Mouse (Mus musculus): ENCODE measurements around the gene Mrpl12. TPM values are rescaled to one million over a fixed set of nuclear protein-coding genes. Genes with fewer than 3 reads are reported as not detected.

Gene Mrpl12
- total RNA-seq, 1 experiment from 2014 or later, result 32.4 TPM

GRCm38 (mm10) chr11:120465521-120465920 lies 18.9 kb upstream of the Mrpl12 start:
- no peak for ATAC-seq (replicated peaks; ENCODE audit: insufficient number of reproducible peaks, low FRiP score, low TSS enrichment, poor library complexity, severe bottlenecking)

- peak; percentile 98 for ATAC-seq (replicated peaks; ENCODE audit: insufficient number of reproducible peaks, low FRiP score, low TSS enrichment, poor library complexity, severe bottlenecking)
Observed at GRCm38 (mm10) chr11:120467051-120467735, 17.2 kb upstream of the Mrpl12 start, which contains the start of gene Arl16. Arl16 (minus strand) TSS chr11:120467607.

GRCm38 (mm10) chr11:120467736-120468092 lies 16.7 kb upstream of the Mrpl12 start:
- no peak for ATAC-seq (replicated peaks; ENCODE audit: insufficient number of reproducible peaks, low FRiP score, low TSS enrichment, poor library complexity, severe bottlenecking)

- no peak for ATAC-seq (replicated peaks; ENCODE audit: insufficient number of reproducible peaks, low FRiP score, low TSS enrichment, poor library complexity, severe bottlenecking)
Observed at GRCm38 (mm10) chr11:120472052-120472451, 12.4 kb upstream of the Mrpl12 start.

- no peak for ATAC-seq (replicated peaks; ENCODE audit: insufficient number of reproducible peaks, low FRiP score, low TSS enrichment, poor library complexity, severe bottlenecking)
Observed at GRCm38 (mm10) chr11:120483448-120483934, 922 bp upstream of the Mrpl12 start.

GRCm38 (mm10) chr11:120485251-120485650 lies 838 bp downstream of the Mrpl12 start:
- ATAC-seq (replicated peaks; ENCODE audit: insufficient number of reproducible peaks, low FRiP score, low TSS enrichment, poor library complexity, severe bottlenecking), result no peak

- no peak for ATAC-seq (replicated peaks; ENCODE audit: insufficient number of reproducible peaks, low FRiP score, low TSS enrichment, poor library complexity, severe bottlenecking)
Observed at GRCm38 (mm10) chr11:120488516-120488915, 4.1 kb downstream of the Mrpl12 start.

- peak; percentile 68 for ATAC-seq (replicated peaks; ENCODE audit: insufficient number of reproducible peaks, low FRiP score, low TSS enrichment, poor library complexity, severe bottlenecking)
Observed at GRCm38 (mm10) chr11:120489054-120489761, 4.8 kb downstream of the Mrpl12 start.

GRCm38 (mm10) chr11:120490291-120491046 lies 6.1 kb downstream of the Mrpl12 start:
- ATAC-seq (replicated peaks; ENCODE audit: insufficient number of reproducible peaks, low FRiP score, low TSS enrichment, poor library complexity, severe bottlenecking), result no peak

- peak; percentile 66 for ATAC-seq (replicated peaks; ENCODE audit: insufficient number of reproducible peaks, low FRiP score, low TSS enrichment, poor library complexity, severe bottlenecking)
Observed at GRCm38 (mm10) chr11:120491317-120492023, 7.1 kb downstream of the Mrpl12 start, which contains the start of gene Slc25a10. Slc25a10 (plus strand) TSS chr11:120491840.

- ATAC-seq (replicated peaks; ENCODE audit: insufficient number of reproducible peaks, low FRiP score, low TSS enrichment, poor library complexity, severe bottlenecking), result no peak
Observed at GRCm38 (mm10) chr11:120492024-120492877, 7.8 kb downstream of the Mrpl12 start.

GRCm38 (mm10) chr11:120492878-120493203 lies 8.4 kb downstream of the Mrpl12 start:
- ATAC-seq (replicated peaks; ENCODE audit: insufficient number of reproducible peaks, low FRiP score, low TSS enrichment, poor library complexity, severe bottlenecking), result no peak

- no peak for ATAC-seq (replicated peaks; ENCODE audit: insufficient number of reproducible peaks, low FRiP score, low TSS enrichment, poor library complexity, severe bottlenecking)
Observed at GRCm38 (mm10) chr11:120493351-120493750, 8.9 kb downstream of the Mrpl12 start.

GRCm38 (mm10) chr11:120493911-120494310 lies 9.5 kb downstream of the Mrpl12 start:
- ATAC-seq (replicated peaks; ENCODE audit: insufficient number of reproducible peaks, low FRiP score, low TSS enrichment, poor library complexity, severe bottlenecking), result no peak

GRCm38 (mm10) chr11:120497436-120497835 lies 13.0 kb downstream of the Mrpl12 start:
- ATAC-seq (replicated peaks; ENCODE audit: insufficient number of reproducible peaks, low FRiP score, low TSS enrichment, poor library complexity, severe bottlenecking), result no peak

- ATAC-seq (replicated peaks; ENCODE audit: insufficient number of reproducible peaks, low FRiP score, low TSS enrichment, poor library complexity, severe bottlenecking), result no peak
Observed at GRCm38 (mm10) chr11:120498226-120498625, 13.8 kb downstream of the Mrpl12 start.

GRCm38 (mm10) chr11:120498891-120499290 lies 14.5 kb downstream of the Mrpl12 start:
- ATAC-seq (replicated peaks; ENCODE audit: insufficient number of reproducible peaks, low FRiP score, low TSS enrichment, poor library complexity, severe bottlenecking), result no peak

- no peak for ATAC-seq (replicated peaks; ENCODE audit: insufficient number of reproducible peaks, low FRiP score, low TSS enrichment, poor library complexity, severe bottlenecking)
Observed at GRCm38 (mm10) chr11:120499894-120500293, 15.5 kb downstream of the Mrpl12 start.

Measured in monocyte, adult 5-6 weeks (primary cell).